Mouse (Mus musculus) neural tube, embryonic 11.5 days (tissue): ENCODE results near the gene Gys1. TPM values are rescaled to one million over a fixed set of nuclear protein-coding genes. Genes with fewer than 3 reads are reported as not detected.
"Not testable (repeated sequence)": the region's sequence is repeated elsewhere in the genome, so short reads cannot be mapped to it uniquely, and the experiment has no call there.

ENCODE experiments used
- ATAC-seq: fragments of 200-750 bp; cut with Nextera tagmentation; 2 replicates; pipeline ENCODE4 v1.8.0; 2017; ENCODE audit warnings: moderate number of reproducible peaks, mild to moderate bottlenecking, moderate TSS enrichment, moderate library complexity; ENCODE audit not compliant: insufficient read depth, low FRiP score, low TSS enrichment
- DNase-seq: peaks from one replicate; pipeline ENCODE4 v3.0.0-alpha.2; 2015; ENCODE audit warnings: low spot score
- H3K27ac ChIP-seq: fragments of 300-500 bp; sonication (generic); 2 replicates; pipeline ENCODE4 v1.5.1; 2014; ENCODE audit warnings: low read depth, mild to moderate bottlenecking, low read length
- H3K27me3 ChIP-seq: fragments of 300-500 bp; sonication (generic); 2 replicates; pipeline ENCODE4 v1.6.1; 2014; ENCODE audit warnings: mild to moderate bottlenecking, low read length, mixed read lengths; ENCODE audit not compliant: control insufficient read depth, insufficient read depth
- H3K36me3 ChIP-seq: fragments of 300-500 bp; sonication (generic); 2 replicates; pipeline ENCODE4 v1.6.1; 2014; ENCODE audit warnings: mild to moderate bottlenecking, low read length, moderate library complexity, mixed read lengths; ENCODE audit not compliant: control insufficient read depth, insufficient read depth
- H3K4me1 ChIP-seq: fragments of 300-500 bp; sonication (generic); 2 replicates; pipeline ENCODE4 v1.6.1; 2014; ENCODE audit warnings: low read length, mixed read lengths; ENCODE audit not compliant: control insufficient read depth, insufficient read depth
- H3K4me2 ChIP-seq: fragments of 300-500 bp; sonication (generic); 2 replicates; pipeline ENCODE4 v1.6.1; 2014; ENCODE audit warnings: low read depth, mild to moderate bottlenecking, moderate library complexity
- H3K4me3 ChIP-seq: fragments of 300-500 bp; sonication (generic); 2 replicates; pipeline ENCODE4 v1.5.1; 2014; ENCODE audit warnings: low read depth, low read length
- H3K9ac ChIP-seq: fragments of 300-500 bp; sonication (generic); 2 replicates; pipeline ENCODE4 v1.6.1; 2014; ENCODE audit warnings: mild to moderate bottlenecking, low read length
- H3K9me3 ChIP-seq: fragments of 300-500 bp; sonication (generic); 2 replicates; pipeline ENCODE4 v1.6.1; 2016; ENCODE audit warnings: low read length; ENCODE audit not compliant: control insufficient read depth
- WGBS: fragments of 180-500 bp; shearing (Covaris S2); extraction: QIAGEN DNeasy Blood & Tissue Kit; methylation state at CpG from one replicate; pipeline ENCODE4 v1.1.7; 2014; 5-methylcytosine and 5-hydroxymethylcytosine counted together
- polyA plus RNA-seq: library from polyadenylated mRNA; unstranded; fragments of >200 nt; fragmentation: Nextera tagmentation; extraction: Ambion mirVana; gene quantifications from 2 replicates; pipeline ENCODE4 v1.2.1, GENCODE M21; 2014

Gys1 gene
- polyA plus RNA-seq, 1 experiment from 2014 or later, result 37.2 TPM

- Histone ChIP-seq H3K9ac (no peak overlapping the region), H3K4me3 (no peak overlapping the region), H3K27me3 (no peaks in the 10 kb centered on the region), H3K4me2 (no peak overlapping the region), H3K9me3 (no peaks in the 10 kb centered on the region), H3K4me1 (no peaks in the 10 kb centered on the region), H3K36me3 (no peaks in the 10 kb centered on the region), H3K27ac (no peak overlapping the region)
- ATAC-seq (no peak), DNase-seq (peak; percentile 42)
- WGBS, result 15% methylated on average over 3 of the region's 3 CpGs
These were observed 42.4 kb downstream of the Gys1 start for GRCm38 (mm10) chr7:45477003-45477402.

GRCm38 (mm10) chr7:45478774-45479173, 44.1 kb downstream of the Gys1 start:
- H3K27me3 ChIP-seq, result no peaks in the 10 kb centered on the region
- no peak overlapping the region for H3K27ac ChIP-seq
- no peak overlapping the region for H3K4me3 ChIP-seq
- DNase-seq (no peak), ATAC-seq (no peak)
- WGBS, result 93% methylated on average over 7 of the region's 7 CpGs
- no peak overlapping the region for H3K9ac ChIP-seq
- H3K9me3 ChIP-seq, result no peaks in the 10 kb centered on the region
- no peaks in the 10 kb centered on the region for H3K36me3 ChIP-seq
- no peaks in the 10 kb centered on the region for H3K4me1 ChIP-seq
- no peak overlapping the region for H3K4me2 ChIP-seq

DNA sequence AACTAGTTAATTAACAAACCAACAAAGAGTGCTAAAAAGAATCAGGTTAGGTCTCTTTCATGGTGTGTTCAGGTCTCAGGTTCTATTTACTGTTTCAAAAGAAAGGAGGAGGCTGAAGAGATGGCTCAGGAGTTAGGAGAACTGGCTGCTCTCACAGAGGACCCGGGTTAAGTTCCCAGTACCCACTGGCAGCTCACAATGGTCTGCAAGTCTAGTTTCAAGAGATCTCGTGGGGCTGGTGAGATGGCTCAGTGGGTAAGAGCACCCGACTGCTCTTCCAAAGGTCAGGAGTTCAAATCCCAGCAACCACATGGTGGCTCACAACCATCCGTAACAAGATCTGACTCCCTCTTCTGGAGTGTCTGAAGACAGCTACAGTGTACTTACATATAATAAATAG, 45.7 kb downstream of the Gys1 start:
- not testable (repeated sequence) for H3K27me3 ChIP-seq, H3K4me2 ChIP-seq, H3K9ac ChIP-seq, DNase-seq, ATAC-seq, H3K27ac ChIP-seq, H3K4me1 ChIP-seq, H3K9me3 ChIP-seq, H3K36me3 ChIP-seq, H3K4me3 ChIP-seq
- 78% methylated on average over 3 of the region's 4 CpGs for WGBS

GRCm38 (mm10) chr7:45481374-45481927, 46.8 kb downstream of the Gys1 start, which contains the start of gene Tulp2:
Gene Tulp2 (plus strand): TSS chr7:45481877.
- 53% methylated on average over 15 of the region's 15 CpGs for WGBS
- no peaks in the 10 kb centered on the region for H3K36me3 ChIP-seq
- peak; percentile 71 for ATAC-seq
- no peaks in the 10 kb centered on the region for H3K27me3 ChIP-seq
- H3K27ac ChIP-seq, result no peak within 1 kb of the TSS
- no peak within 1 kb of the TSS for H3K4me2 ChIP-seq
- H3K9me3 ChIP-seq, result no peaks in the 10 kb centered on the region
- H3K4me1 ChIP-seq, result no peaks in the 10 kb centered on the region
- no peak within 1 kb of the TSS for H3K9ac ChIP-seq
- peak; percentile 53 for DNase-seq
- H3K4me3 ChIP-seq, result no peak within 1 kb of the TSS

DNA sequence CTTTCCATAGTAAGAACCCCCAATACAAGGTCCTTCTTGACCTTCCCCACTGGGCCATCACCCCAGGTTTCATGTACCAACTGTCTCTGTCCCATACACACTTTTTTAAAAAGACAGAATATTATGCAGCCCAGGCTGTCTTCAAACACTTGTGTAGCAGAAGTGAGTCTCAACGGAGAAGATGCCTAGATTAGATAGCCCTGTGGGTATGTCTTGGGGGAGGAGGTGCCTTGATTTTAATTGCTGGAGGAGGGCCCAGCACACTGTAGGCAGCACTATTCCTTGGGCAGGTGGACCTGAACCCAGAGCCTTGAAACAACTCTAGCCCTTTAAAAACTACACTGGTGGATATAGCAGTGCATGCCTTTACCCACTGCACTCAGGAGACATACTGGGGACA, 47.5 kb downstream of the Gys1 start:
- no peak overlapping the region for H3K4me2 ChIP-seq
- no peaks in the 10 kb centered on the region for H3K27me3 ChIP-seq
- no peaks in the 10 kb centered on the region for H3K36me3 ChIP-seq
- no peak for ATAC-seq
- H3K9ac ChIP-seq, result no peak overlapping the region
- no peak for DNase-seq
- H3K27ac ChIP-seq, result no peak overlapping the region
- H3K9me3 ChIP-seq, result no peaks in the 10 kb centered on the region
- WGBS, result 91% methylated on average over 1 of the region's 1 CpGs
- no peaks in the 10 kb centered on the region for H3K4me1 ChIP-seq
- no peak overlapping the region for H3K4me3 ChIP-seq

GRCm38 (mm10) chr7:45484985-45485384, 50.3 kb downstream of the Gys1 start:
- not testable (repeated sequence) for H3K27me3 ChIP-seq, H3K9ac ChIP-seq, H3K4me3 ChIP-seq, ATAC-seq, H3K4me1 ChIP-seq, H3K36me3 ChIP-seq, H3K27ac ChIP-seq, DNase-seq, H3K9me3 ChIP-seq, H3K4me2 ChIP-seq
- 91% methylated on average over 5 of the region's 5 CpGs for WGBS

DNA sequence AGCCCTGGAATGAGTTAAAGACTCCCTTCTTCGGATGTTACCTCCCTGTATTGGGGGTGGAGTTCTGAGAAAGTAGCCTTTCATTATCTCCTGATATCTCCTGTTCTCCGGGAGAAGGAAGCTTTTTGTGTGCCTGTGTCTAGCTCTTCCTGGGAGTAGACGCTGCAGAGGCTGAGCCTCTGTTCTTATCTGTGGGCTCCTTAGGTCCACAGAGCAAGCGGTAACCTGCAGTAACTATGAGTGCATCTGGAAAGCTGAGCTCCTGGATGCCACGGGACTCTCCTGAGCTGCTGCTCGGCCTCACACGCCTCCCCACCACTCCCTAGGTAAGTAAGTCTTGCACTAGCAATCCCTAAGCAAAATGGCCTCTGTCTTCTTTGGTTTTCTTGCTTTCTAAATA, 51.5 kb downstream of the Gys1 start:
- 87% methylated on average over 7 of the region's 7 CpGs for WGBS
- Histone ChIP-seq H3K9me3 (no peaks in the 10 kb centered on the region), H3K36me3 (no peaks in the 10 kb centered on the region), H3K4me2 (no peak overlapping the region), H3K4me1 (no peaks in the 10 kb centered on the region), H3K4me3 (no peak overlapping the region), H3K27ac (no peak overlapping the region), H3K9ac (no peak overlapping the region), H3K27me3 (no peaks in the 10 kb centered on the region)
- DNase-seq (no peak), ATAC-seq (no peak)

DNA sequence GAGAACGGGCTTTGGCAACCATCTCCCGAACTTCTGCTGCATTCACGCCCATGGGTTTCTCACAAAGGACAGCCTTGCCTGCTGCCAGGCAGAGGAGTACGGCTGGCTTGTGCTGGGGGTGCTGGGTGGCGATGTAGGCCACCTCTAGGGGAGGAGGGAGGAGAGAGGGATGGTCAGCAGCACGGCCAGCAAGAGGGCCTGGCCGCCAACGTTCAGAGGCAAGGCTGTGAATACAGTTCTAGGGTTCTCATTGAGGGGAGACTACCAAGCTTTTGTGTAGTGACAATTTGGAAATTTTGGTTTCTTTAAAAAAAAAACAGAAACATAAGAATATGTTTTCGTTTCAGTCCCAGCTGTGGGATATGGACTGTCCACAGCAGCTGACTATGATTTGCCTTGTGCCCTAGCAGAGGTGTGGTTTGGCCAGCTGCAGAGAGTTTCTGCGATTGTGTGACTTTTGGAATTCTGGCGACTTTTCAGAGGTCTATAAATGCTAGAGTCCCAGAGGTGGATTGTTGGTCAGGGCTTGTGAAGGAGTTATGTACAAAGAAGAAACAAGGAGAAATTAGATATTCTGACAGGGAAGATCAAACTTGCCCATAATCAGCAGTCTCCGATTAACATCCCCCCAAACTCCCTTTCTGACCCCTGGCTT, 52.2 kb downstream of the Gys1 start, which contains the start of gene Gm45808:
Gm45808 (minus strand) TSS at position 51 of the 655 bp plus-strand sequence.
- DNase-seq (no peak), ATAC-seq (no peak)
- Histone ChIP-seq H3K27me3 (no peaks in the 10 kb centered on the region), H3K27ac (no peak within 1 kb of the TSS), H3K36me3 (no peaks in the 10 kb centered on the region), H3K4me3 (no peak within 1 kb of the TSS), H3K9me3 (no peaks in the 10 kb centered on the region), H3K9ac (no peak within 1 kb of the TSS), H3K4me1 (no peaks in the 10 kb centered on the region), H3K4me2 (no peak within 1 kb of the TSS)
- 90% methylated on average over 12 of the region's 12 CpGs for WGBS

- DNase-seq (peak; percentile 25), ATAC-seq (no peak)
- Histone ChIP-seq H3K9ac (peak overlapping the region; percentile 71), H3K4me2 (peak overlapping the region; percentile 63), H3K27me3 (no peaks in the 10 kb centered on the region), H3K4me3 (peak overlapping the region; percentile 43), H3K27ac (peak overlapping the region; percentile 49; the same call in 1 of the 2 replicates), H3K9me3 (no peaks in the 10 kb centered on the region), H3K4me1 (no peaks in the 10 kb centered on the region), H3K36me3 (peaks cover under 1% of the 10 kb centered on the region; the same call in 1 of the 2 replicates)
- WGBS, result 27% methylated on average over 11 of the region's 11 CpGs
These were observed 53.2 kb downstream of the Gys1 start for GRCm38 (mm10) chr7:45487861-45488292.
